Comparison of ENCODE assay signal across 8 mouse cellular contexts in genomic region chr16:31274084-31274483, GRCm38 (mm10). TPM values are rescaled to one million over a fixed set of nuclear protein-coding genes. Genes with fewer than 3 reads are reported as not detected.
DNase-seq lines count a peak whose midpoint lies in the region; ATAC-seq and TF ChIP-seq lines count a peak whose summit lies in the region.

No protein-coding gene starts in this region.

- H3K27me3 ChIP-seq in lung, embryonic 14.5 days (ENCODE audit: insufficient read depth, low read length), result no peaks in the 10 kb centered on the region
- H3K27me3 ChIP-seq in embryonic facial prominence, embryonic 10.5 days (replicated peaks; ENCODE audit: low read depth, poor library complexity, severe bottlenecking), result no peaks in the 10 kb centered on the region
- no peaks in the 10 kb centered on the region for H3K27me3 ChIP-seq in intestine, postnatal 0 days (replicated peaks; ENCODE audit: control insufficient read depth, insufficient read depth, low read length)
- no peaks in the 10 kb centered on the region for H3K27me3 ChIP-seq in splenic B cell, adult 2 months (ENCODE audit: control insufficient read depth, insufficient read depth, low read length, poor library complexity, severe bottlenecking)

- under 1% methylated on average over 6 of the region's 6 CpGs for WGBS in lung, embryonic 14.5 days
- 10% methylated on average over 6 of the region's 6 CpGs for WGBS in embryonic facial prominence, embryonic 10.5 days
- 1% methylated on average over 6 of the region's 6 CpGs for WGBS in intestine, postnatal 0 days

- H3K4me1 ChIP-seq in lung, embryonic 14.5 days (ENCODE audit: insufficient read depth), result peaks cover 15% of the 10 kb centered on the region
- H3K4me1 ChIP-seq in embryonic facial prominence, embryonic 10.5 days, result peaks cover 26% of the 10 kb centered on the region
- 0 out of 2 replicates have a peak, but pooled peaks cover 3% of the 10 kb centered on the region for H3K4me1 ChIP-seq in intestine, postnatal 0 days (replicated peaks; ENCODE audit: control insufficient read depth, insufficient read depth, low read length)

- ATAC-seq in lung, embryonic 14.5 days (ENCODE audit: insufficient read depth), result no peak
- ATAC-seq in intestine, postnatal 0 days, result no peak

- no peaks in the 10 kb centered on the region for H3K9me3 ChIP-seq in lung, embryonic 14.5 days (ENCODE audit: low read depth, low read length)
- H3K9me3 ChIP-seq in embryonic facial prominence, embryonic 10.5 days, result no peaks in the 10 kb centered on the region
- no peaks in the 10 kb centered on the region for H3K9me3 ChIP-seq in intestine, postnatal 0 days (ENCODE audit: control insufficient read depth)

- peak overlapping the region; percentile 84 for H3K4me3 ChIP-seq in lung, embryonic 14.5 days (ENCODE audit: low read depth, low read length)
- H3K4me3 ChIP-seq in embryonic facial prominence, embryonic 10.5 days, result peak overlapping the region; percentile 83
- H3K4me3 ChIP-seq in intestine, postnatal 0 days (ENCODE audit: low read depth, low read length), result peak overlapping the region; percentile 90

- TF ChIP-seq CTCF in lung, embryonic 14.5 days (IDR thresholded peaks at IDR 0.05; ENCODE audit: low read depth), result no peak
- TF ChIP-seq CTCF in intestine, postnatal 0 days (IDR thresholded peaks at IDR 0.05; ENCODE audit: low read depth), result no peak

- peak; percentile 64 for DNase-seq in lung, embryonic 14.5 days
- DNase-seq in lung, postnatal 25 days (ENCODE audit: low spot score), result no peak
- no peak for DNase-seq in embryonic facial prominence, embryonic 10.5 days (ENCODE audit: low spot score)
- peak; percentile 40 for DNase-seq in splenic B cell, adult 2 months (ENCODE audit: low read depth, low spot score)
- DNase-seq in cerebellum, postnatal 36 days, result no peak
- DNase-seq in urinary bladder, postnatal 36 days (ENCODE audit: low spot score in 2 of 2), result no peak
- DNase-seq in adrenal gland, adult 8-10 months, result no peak

- H3K4me2 ChIP-seq in lung, embryonic 14.5 days, result peak overlapping the region; percentile 84
- peak overlapping the region; percentile 55 for H3K4me2 ChIP-seq in intestine, postnatal 0 days (replicated peaks; ENCODE audit: low read depth)

- H3K36me3 ChIP-seq in lung, embryonic 14.5 days (ENCODE audit: insufficient read depth), result peaks cover 5% of the 10 kb centered on the region; the same call in 1 of the 2 replicates
- H3K36me3 ChIP-seq in embryonic facial prominence, embryonic 10.5 days (replicated peaks), result peaks cover 27% of the 10 kb centered on the region
- peaks cover 4% of the 10 kb centered on the region; the same call in 1 of the 2 replicates for H3K36me3 ChIP-seq in intestine, postnatal 0 days (ENCODE audit: control insufficient read depth, insufficient read depth)
- H3K36me3 ChIP-seq in splenic B cell, adult 2 months (ENCODE audit: control insufficient read depth, insufficient read depth, low read length, poor library complexity, severe bottlenecking), result no peaks in the 10 kb centered on the region

- peak overlapping the region; percentile 90; the same call in 1 of the 2 replicates for H3K27ac ChIP-seq in lung, embryonic 14.5 days (ENCODE audit: low read depth)
- H3K27ac ChIP-seq in embryonic facial prominence, embryonic 10.5 days (replicated peaks), result peak overlapping the region; percentile 98
- peak overlapping the region; percentile 96 for H3K27ac ChIP-seq in intestine, postnatal 0 days (ENCODE audit: low read depth, low read length)

- peak overlapping the region; percentile 93 for H3K9ac ChIP-seq in lung, embryonic 14.5 days
- peak overlapping the region; percentile 93 for H3K9ac ChIP-seq in intestine, postnatal 0 days (ENCODE audit: low read depth, low read length)

RNA-seq across cellular contexts. Expression of gene Ppp1r2, which starts 1.0 kb away (rescaled TPM):
- polyA plus RNA-seq in lung, embryonic 14.5 days (2014; fragmentation: Nextera tagmentation; extraction: Ambion mirVana), result 102 and 104 TPM in 2 replicates
- 87.2 and 91.8 TPM in 2 replicates for polyA plus RNA-seq in embryonic facial prominence, embryonic 10.5 days (2016; fragmentation: Nextera tagmentation; extraction: Ambion mirVana)
- polyA plus RNA-seq in intestine, postnatal 0 days (2015; fragmentation: Nextera tagmentation; extraction: Ambion mirVana), result 80.4 and 85.1 TPM in 2 replicates
- total RNA-seq in adrenal gland, adult 8-10 months (2022), result 10 to 100 TPM; 66.3 to 78.3 (median 75.6) TPM

RNA-seq across cellular contexts. Expression of gene Apod, which starts 40.5 kb away (rescaled TPM):
- polyA plus RNA-seq in lung, embryonic 14.5 days (2014; fragmentation: Nextera tagmentation; extraction: Ambion mirVana), result not detected in 2 replicates
- polyA plus RNA-seq in embryonic facial prominence, embryonic 10.5 days (2016; fragmentation: Nextera tagmentation; extraction: Ambion mirVana), result 5.0 and 6.1 TPM in 2 replicates
- 0.50 and 0.77 TPM in 2 replicates for polyA plus RNA-seq in intestine, postnatal 0 days (2015; fragmentation: Nextera tagmentation; extraction: Ambion mirVana)
- total RNA-seq in adrenal gland, adult 8-10 months (2022), result 10 to 100 TPM in 1 of 4 experiments, 1 to 10 TPM in 3; 9.1 to 11.2 (median 9.5) TPM

Comparison
In these comparisons a context has a peak if more than half of its experiments do, and no peak if none do; other contexts are left out.
1. DNase-seq: peak in lung, embryonic 14.5 days (single experiment) and splenic B cell, adult 2 months (single experiment); none in lung, postnatal 25 days (single experiment), embryonic facial prominence, embryonic 10.5 days (single experiment), cerebellum, postnatal 36 days (0 of 2), urinary bladder, postnatal 36 days (0 of 2) and adrenal gland, adult 8-10 months (single experiment).
2. Peak in every context shown above with its lines, with median percentiles within 50 percentile points of each other: H3K27ac ChIP-seq and H3K4me3 ChIP-seq.